Mouse (Mus musculus): ENCODE measurements at regions not wholly inside any gene's neighbourhood (a gene's known extent, or its start where the extent isn't known, plus 50 kb on each side); places are given as distances from the start of the nearest gene placed in this dataset.

DNA sequence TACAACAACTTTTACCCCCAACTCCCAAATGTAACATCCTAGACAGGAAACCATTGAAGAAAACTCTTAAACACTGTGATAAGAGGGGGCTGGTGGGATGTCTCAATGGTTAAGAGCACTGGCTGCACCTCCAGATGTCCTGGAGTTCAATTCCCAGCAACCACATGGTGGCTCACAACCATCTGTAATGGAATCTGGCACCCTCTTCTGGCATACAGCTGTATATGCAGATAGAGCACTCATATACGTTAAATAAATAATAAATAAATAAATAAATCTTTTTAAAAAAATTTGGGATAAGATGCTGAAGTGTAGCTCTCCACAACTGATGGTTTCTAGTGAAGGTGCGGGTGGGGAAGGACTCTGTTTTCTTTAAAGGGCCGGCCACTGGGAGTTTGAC, 69.3 kb downstream of the Kctd15 start:
- DNase-seq, result no peak

DNA sequence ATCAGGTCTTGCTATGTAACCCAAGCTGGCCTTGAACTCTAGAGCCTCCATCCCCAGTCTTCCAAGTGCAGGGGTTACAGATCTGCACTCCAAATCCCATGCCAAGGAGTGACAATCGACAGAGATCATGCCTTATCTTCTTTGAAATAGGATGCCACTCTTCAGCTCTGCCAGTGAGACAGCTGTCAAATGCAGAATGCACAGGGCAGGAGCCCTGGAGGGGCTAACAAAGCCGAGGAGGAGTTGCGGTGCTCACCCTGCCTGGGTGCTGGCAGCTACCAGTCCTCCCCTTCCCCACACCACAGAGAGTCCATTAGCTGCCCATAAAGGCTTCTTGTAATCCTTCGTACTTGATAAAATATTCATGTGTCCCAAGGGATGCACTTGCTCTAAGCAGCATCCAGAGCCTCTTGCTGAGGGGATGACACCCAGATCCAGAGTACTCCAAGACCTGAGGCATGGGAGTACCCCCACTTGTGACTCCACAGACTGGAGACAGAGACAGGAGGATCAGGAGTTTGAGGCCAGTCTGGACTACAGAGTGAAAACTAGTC, 71.1 kb downstream of the Kctd15 start:
- no peak for DNase-seq

DNA sequence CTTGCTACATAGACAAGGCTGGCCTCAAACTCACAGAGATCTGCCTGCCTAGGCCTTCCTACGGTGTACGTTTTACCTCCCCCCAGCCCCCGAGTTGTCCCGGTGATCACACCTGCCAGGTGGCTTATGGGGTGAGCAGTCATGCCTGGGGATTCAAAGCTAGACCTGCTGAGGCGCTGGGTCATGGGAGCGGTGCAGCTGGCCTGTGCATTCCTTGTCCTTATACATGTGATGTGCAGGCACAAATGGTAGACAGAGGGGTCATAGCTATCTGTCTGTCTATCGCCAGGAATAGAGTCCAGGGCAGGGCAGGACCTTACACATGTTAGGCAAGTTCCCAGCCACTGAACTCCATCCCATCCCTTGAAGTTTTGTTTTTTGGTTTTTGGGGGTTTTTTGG, 71.7 kb downstream of the Kctd15 start:
- no peak for DNase-seq

DNA sequence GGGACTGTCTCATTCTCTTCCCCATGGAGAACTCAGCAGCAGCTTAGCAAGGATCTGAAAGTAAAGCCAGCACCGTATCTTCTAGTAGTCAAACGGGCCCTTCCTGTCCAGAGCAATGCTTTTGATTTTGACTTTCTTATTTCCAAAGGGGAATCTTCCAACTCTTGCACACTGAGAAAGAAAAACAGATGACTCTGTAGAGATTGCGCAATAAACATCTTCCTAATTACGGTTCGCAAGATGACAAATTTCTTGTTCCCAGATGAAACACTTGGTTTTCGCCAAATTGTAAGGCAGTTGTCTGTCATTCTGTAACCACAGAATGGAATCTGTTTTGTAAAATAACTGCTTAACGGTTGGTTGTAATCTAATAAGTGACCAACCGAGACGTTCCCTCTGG, 75.7 kb downstream of the Kctd15 start:
- DNase-seq, result no peak

DNA sequence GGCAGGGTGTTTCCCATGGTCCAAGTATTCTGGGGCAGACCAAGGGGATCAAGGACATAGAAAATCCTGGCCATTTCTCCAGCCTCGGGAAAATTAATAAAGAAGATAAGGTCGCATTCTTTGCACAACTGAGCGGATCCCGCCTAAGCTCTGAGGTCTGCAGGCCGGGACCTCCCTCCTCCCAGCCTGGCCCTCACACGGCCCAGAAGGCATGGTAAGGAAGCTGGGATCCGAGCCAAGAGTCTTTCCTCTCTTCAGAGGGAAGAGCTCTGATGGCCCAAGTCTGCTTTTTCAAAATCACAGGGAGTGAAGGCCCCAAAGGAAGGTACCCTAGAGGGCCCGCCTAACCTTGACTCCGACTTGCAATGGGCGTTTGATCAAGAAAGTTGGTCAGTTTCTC, 85.2 kb downstream of the Kctd15 start:
- DNase-seq, result no peak

DNA sequence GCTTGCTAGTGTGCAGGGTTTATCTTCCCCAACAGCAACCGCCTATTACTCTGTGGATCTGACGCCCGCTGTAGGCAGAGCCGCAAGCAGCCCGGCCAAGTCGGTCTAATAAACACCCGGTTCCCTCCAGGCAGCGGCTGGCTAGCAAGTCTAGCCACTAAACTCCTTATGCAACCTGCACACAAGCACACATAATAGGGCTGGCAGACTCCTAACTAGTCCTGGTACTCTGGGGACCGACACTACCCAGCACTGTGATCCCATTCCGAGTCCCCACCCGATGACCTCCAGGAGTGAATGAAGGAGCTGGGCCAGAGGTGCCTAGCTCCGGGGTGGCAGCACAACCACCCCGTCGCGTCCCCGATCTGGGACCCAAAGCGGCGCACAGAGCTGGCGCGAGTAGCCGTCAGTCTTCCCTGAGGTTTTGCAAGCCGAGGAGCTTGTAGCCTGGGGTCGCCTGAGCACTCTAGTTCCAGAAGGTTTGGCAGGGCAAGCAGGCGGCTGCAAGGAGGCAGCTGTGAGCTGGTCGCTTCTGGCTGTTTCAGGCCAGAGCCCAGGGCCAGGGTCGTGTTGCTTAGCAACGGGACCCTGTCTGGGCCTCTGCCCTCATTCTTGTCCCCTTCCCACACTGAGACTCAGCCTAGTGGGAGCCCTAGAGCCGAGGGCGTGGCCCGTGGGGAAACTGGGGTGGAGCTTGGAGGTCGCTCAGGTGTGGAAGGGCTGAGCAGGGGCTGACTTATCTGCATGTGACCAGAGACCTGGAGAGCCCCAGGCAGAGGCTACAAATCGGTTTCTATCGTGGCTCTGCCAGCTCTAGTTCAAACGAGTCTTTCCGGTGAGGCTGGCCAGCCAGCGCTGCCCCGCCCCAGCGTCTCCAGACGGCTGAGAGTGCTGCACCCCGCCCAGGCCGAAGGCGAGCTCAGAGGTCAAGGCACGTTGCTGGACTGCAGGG, 86.1 kb downstream of the Kctd15 start:
- DNase-seq, result peak; percentile 35

DNA sequence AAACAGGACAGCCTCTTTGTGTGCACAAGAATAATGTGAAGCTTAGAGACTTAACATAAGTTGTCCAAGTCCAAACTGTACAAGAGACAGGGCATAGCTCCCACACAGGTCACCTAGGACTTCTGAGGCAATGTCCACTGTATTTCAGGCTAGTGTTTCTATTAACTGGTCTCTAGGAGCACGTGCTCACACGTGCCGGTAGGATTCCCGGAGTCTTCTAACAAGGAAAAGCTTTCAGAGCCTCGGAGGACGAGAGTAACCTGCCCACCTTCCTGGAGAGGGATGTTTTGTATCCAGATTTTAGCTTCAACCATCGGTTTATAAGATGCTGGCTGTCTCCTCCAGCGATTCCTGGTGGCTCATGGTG, 86.8 kb downstream of the Kctd15 start:
- DNase-seq, result no peak

DNA sequence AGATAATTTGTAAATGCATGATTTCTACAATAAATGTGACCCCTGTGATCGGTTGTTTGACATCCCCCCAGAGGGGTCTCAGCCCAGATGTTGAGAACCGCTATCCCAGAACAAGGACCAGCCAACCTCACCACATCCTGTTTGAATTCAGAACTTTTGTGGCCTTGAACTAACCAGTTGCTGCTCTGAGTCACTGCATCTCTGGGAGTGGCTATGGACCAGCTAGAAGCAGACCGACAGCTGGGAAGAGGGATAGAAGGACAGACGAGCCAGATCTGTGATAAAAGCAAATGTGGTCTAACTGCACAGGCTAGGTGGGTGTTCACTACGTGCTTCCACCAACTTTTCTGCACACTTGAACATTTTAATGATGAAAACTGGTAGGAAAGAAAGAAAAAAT, 89.0 kb downstream of the Kctd15 start:
- DNase-seq, result no peak

DNA sequence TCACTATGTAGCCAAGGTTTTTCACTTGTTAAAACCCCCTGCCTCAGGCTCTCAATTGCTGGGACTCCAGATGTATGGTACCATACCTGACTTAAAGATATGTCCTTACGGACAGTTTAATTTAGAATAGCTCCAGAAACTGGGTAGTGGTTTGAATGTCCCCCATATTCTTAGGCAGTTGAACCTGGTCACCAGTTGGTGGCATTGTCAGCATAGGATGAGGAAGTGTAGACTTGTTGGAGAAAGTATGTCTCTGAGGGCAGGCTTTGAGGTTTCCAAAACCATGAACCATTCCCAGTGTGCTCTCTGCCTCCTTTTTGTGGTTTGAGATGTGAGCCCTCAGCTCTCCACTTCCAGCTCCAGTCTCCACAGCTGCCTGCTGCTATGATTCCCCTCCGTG, 94.4 kb downstream of the Kctd15 start:
- no peak for DNase-seq

DNA sequence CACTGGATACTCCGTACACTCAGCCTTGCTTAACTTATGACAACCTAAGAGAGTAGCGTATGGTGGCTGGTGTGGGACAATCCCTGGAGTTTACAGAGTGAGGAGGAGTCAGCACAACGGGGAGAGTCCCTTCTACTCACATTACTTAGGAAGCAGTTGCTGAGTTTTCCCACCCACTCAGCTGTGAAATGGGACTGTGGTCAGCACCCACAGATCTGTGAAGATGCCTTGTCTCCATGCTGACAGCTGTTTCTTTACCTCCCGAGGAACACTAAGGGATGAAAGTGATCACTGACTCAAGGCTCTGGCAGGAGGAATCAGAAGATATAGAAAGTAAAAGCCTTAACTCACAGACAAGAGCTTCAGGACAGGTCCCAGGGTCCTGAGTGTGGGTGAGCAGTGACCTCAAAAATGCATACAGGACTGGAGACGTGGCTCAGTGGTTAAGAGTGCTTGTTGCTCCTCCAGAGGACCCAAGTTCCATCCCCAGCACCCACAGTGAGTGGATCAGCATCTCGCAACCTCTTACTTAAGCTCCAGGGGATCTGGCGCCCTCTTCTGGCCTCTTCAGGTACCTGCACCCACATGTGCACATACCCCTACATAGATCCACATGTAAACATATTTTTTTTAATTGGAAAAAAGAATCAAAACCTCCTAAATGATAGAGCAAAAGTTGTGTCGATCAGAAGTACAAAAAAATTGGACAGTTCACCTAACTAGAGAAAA, 97.8 kb downstream of the Kctd15 start:
- no peak for DNase-seq

DNA sequence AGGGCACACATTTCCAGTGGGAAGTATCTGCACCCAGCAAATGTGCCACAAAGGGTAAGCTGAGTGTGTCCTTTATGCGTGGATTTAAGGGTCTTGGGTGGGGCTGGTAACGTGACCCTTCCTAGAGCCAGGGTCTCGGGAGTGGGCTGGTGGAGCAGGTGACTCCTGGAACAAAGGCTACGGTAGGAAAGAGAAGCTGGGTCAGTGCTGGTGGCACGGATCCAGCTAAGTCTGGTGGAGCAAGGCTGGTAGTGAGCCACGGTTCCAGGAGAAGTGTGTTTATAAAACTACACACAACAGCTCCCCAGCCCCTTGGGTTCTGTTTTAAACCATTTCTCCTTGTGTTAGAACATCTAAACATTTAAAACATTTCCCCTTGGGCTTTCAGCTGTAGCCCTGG, 101.3 kb downstream of the Kctd15 start:
- DNase-seq, result no peak

DNA sequence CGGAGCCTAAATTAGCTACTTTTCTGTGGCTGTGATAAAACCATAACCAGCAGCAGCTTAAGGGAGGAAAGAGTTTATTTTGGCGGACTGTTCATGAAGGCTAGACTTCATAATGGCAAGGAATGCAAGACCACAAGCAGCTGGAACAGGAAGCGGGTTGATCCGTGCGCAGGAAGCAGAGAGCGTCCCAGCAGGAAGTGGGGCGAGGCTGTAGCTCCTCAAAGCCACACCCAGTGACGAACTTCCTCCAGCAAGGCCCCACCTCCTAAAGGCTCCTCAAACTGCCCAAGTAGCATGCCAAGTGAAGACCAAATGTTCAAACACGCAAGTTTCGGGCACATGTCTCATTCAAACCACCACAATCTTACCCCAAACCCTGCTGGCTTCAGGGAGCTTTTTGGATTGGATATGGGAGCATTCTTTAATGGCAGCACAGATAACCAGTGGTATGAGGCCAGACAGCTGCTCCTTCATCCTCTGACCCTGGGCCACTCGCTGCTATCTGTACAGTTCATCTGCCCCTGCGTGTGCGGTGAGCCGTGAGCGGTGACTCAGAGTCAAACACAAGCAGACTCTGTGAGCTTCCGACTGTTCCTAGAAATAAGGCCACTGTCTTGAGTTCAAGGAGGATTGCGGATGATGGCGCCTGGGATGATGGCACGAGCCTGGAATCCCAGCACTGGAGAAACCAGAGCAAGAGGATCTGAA, 109.8 kb downstream of the Kctd15 start:
- DNase-seq, result no peak

DNA sequence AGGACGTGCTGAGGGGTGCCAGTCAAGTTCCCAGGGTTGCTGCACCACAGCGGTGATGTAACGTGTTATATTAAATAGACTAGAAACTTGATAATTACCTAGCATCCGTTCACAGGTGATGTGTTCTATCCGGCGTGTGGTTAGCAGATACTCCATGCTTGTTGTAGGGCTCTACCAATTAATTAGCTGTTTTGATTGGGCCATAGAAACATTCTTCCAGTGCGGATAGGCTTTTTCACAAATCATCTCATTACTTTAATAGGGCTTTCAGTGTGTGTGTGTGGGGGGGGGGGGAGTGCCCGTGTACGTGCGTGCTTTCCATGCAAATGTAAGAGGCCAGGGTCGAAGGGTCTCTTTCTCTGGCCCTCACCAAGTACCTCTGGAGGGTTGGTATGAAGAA, 110.6 kb downstream of the Kctd15 start:
- DNase-seq, result no peak

DNA sequence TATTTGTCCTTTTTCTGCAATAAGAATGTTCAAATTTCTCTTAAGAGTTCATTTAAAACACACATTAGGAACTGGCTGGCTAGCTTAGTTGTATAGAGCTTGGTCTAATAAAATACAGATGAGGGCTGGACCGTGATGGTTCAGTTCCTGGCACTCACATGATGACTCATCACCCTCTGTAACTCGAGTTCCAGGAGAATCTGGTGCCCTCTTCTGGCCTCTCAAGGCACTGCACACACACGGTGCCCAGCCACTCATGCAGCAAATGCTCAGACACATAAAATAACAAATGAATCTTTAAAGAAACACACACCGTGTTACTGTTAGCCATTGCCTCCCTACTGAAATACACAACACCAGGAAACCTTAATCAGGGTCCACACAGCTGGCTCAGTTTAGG, 114.6 kb downstream of the Kctd15 start:
- DNase-seq, result no peak

DNA sequence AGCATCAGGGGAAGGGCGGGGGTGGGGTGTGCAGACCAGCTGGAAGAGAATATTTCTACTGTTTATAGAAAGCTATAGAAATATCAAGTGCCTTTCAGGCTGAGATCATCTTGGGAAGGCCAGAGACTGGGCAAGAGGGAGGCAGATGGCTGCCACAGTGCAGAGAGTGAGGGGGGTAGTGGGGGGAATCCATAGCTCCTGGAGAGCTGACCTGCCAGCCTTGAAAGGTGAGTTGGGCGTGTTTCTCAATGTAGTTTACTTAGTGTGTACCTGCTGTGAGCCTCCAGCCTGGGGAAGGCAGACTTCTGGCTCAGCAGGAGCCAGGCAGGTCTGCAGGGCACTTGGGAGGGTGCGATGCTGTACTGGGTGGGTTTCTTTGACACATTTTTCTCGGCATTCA, 115.5 kb downstream of the Kctd15 start:
- DNase-seq, result no peak

DNA sequence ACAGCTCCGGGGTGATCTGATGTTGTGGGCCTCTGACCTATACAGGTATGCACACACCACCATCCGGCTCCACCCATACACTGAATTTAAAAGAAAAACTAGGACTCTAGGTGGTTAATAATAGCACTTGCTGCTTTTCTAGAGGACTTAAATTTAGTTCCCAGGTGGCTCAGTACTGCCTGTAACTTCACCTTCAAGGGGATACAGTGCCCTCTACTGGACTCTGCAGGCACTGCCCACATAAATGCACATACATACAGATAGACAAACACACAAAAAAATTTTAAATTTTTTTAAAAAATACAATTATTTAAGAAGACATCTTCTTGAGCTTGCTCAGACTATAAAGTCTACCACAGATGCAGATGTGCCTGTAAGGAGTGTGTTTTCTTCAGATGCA, 116.7 kb downstream of the Kctd15 start:
- DNase-seq, result no peak

DNA sequence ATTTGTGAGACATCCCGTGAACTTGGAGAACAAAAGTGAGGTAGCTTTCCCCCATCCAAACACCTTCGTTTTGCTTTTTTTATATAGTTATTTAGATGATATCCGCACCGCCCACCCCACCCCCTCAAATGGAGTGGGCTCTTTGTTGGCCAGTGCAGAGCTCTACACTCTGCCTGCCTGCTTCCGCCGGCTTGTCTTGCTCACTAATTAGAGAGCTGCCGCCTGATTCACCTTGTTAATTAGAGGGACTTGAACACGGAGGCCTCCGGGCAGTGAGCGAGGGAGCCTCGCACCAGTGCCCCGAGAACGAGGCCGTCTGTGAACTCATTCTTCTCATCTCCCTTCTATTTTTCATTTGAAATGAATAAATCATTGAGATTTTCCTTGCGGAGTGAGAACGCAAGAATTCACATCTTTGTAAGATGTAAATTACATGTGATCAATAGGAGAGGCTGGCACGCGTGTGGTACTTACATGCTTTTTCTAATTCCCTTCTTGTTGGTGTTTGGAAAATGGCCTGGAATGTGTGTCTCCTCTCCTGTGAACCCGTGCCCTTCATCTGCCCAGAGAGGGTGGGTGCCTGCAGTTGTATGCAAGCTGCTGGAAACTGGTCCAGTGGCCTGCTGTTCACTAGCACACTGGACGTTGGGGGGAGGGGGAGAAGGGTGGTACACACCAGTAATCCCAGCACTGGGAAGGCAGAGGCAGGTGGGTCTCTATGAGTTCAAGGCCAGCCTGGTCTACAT, 118.0 kb downstream of the Kctd15 start:
- DNase-seq, result no peak

DNA sequence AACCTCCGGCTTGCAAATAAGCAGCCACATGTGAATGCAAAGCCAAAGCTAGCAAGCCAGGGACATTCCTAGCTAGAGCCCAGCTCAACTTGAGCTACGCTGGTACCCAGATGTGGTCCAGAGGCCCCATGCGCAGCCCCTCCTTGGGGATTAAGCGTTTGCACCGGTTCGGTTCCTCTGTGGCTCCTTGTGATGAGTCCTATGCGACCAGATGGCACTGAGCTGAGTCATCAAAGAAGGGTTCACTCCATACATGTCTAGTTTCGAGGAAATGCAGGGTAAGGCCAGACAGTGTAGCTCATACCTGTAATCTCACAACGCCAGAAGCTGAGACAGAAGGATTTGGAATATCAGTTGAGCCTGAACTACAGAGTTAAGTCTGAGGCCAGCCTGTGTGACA, 119.4 kb downstream of the Kctd15 start:
- no peak for DNase-seq

DNA sequence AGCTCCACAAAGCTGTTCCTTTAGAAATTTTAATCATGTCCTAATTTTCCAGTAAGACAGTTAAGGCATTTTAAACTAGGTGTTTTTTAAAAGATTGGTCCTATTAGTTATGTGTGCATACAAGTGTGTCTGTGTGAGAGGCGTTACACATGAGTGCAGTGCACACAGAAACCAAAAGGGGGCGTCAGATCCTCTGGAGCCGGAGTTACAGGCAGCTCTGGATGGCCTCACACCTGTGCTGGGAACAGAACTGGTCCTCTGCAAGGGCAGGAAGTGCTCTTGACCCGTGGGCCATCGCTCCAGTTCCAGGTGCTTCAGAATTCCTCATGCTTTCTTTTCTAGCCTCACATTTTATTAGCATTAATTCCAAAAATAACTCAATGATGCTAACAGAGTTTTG, 122.3 kb downstream of the Kctd15 start:
- no peak for DNase-seq

DNA sequence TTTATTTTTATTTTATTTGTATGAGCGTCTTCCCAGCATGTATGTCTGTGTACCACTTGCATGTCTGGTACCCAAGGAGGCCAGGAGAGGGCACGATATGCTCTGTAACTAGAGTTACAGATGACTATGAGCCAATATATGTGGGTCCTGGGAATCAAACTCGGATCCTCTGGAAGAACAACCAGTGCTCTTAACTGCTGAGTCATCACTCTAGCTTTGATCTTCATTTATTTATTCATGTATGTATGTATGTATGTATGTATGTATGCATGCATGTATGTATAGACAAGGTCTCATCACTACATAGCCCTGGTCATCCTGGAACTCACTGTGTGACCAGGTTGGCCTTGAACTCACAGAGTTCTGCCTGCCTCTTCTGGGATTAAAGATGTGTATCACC, 124.9 kb downstream of the Kctd15 start:
- DNase-seq, result no peak

DNA sequence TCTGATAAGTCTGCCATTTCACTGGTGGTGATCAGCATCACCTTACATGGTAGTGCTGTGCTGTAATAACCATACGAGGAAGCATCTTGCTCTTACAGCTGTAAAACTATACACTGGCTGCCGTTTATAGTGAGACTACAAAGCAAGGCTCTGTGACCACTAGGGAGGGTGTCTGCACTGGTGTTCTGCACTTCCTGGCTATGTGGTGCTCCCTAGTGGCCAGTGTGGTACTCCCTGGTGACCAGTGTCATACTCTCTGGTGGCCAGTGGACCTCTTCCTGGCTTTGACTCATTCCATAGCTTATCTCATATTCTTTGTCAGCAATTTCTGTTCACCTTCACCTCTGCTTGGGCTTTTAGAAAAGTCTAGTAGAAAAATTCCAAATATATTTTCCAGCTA, 114.7 kb upstream of the Lsm14a start:
- DNase-seq, result no peak

DNA sequence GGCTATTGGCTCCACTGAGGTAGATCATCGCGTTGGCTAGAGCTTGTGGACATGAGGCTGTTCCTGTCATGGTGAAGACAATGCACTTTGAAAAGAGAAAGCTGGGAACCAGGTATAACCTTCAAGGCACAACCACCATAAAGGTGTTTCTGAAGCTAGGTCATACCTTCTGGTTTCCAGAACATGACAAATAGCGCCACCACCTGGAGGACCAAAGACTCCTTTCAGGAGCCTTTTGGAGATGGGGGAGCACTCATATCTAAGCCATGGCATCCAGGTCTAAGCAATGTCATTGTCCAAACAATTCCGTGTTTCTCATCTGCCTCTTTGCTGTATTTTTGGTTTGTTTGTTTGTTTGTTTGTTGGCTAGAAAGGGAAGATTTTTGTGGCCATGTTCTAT, 113.7 kb upstream of the Lsm14a start:
- no peak for DNase-seq

DNA sequence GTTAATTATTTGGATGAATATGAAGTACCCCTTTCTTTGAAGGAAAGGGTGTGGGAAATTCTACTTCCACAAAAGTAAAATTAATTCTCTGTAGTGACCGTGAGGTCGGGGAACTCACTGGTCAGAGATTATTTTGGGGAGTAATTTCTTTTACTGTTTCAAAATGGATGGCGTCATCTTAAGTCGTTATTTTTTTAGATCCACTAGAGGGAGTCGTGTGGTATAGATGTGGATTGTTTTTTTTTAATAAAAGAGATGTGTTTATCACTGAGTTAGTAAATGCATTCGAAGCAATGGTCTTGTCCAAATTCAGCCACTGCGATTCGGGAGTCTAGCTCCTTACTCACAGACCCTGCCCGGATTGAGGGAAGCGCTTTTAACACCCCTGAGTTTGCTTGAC, 100.8 kb upstream of the Lsm14a start:
- no peak for DNase-seq
